Mouse (Mus musculus) CH12.LX (cell line): ENCODE data around the gene Krt83. TPM values are rescaled to one million over a fixed set of nuclear protein-coding genes. Genes with fewer than 3 reads are reported as not detected.
A peak's percentile ranks its signal among the peaks of the same experiment; 100 is the strongest.

Experiments used
- DNase-seq: peaks from one replicate; pipeline ENCODE4 v3.0.0-alpha.2; 2013; ENCODE audit errors: extremely low read depth
- H3K27ac ChIP-seq: 2 replicates; pipeline ENCODE4 v1.5.1; 2012; ENCODE audit warnings: low read depth, mild to moderate bottlenecking, control low read depth, moderate library complexity; ENCODE audit not compliant: insufficient read depth
- H3K27me3 ChIP-seq: replicated peaks from 2 replicates; pipeline ENCODE3; 2012; ENCODE audit warnings: inconsistent platforms
- H3K36me3 ChIP-seq, 2 experiments: replicated peaks in 1 of 2; 2 replicates each; pipeline versions ENCODE3 to v1.6.1; 2012; ENCODE audit warnings: inconsistent platforms in 1 of 2, low read length in 1 of 2, mild to moderate bottlenecking in 1 of 2, mixed read lengths in 1 of 2, moderate library complexity in 1 of 2; ENCODE audit not compliant: control insufficient read depth in 1 of 2, insufficient read depth in 1 of 2
- H3K4me1 ChIP-seq, 2 experiments: 2 replicates each; pipeline ENCODE4 v1.6.1; 2012; ENCODE audit warnings: inconsistent platforms in 1 of 2, moderate library complexity in 1 of 2; ENCODE audit not compliant: insufficient read depth in 2 of 2, control insufficient read depth in 1 of 2
- H3K4me2 ChIP-seq: 2 replicates; pipeline ENCODE4 v1.6.1; 2012; ENCODE audit warnings: low read depth, mild to moderate bottlenecking, control low read depth; ENCODE audit not compliant: poor library complexity, insufficient read depth, severe bottlenecking
- H3K4me3 ChIP-seq, 3 experiments: fragments of 150-350 bp in 1 of 3; sonication (generic) in 1 of 3; replicated peaks in 1 of 3; 2 replicates each; pipeline versions ENCODE3 to v1.5.1; 2011 to 2012; ENCODE audit warnings: low read depth in 2 of 3, low read length in 2 of 3, mild to moderate bottlenecking in 2 of 3, moderate library complexity in 2 of 3, control low read depth in 1 of 3, improper control_type of control experiment in 1 of 3, inconsistent platforms in 1 of 3, mixed read lengths in 1 of 3; ENCODE audit not compliant: poor library complexity in 1 of 3
- H3K79me2 ChIP-seq: replicated peaks from 2 replicates; pipeline ENCODE4 v1.6.1; 2012; ENCODE audit warnings: mild to moderate bottlenecking, moderate library complexity; ENCODE audit not compliant: control insufficient read depth, poor library complexity, insufficient read depth, severe bottlenecking; ENCODE audit errors: extremely low read depth
- H3K9ac ChIP-seq: 2 replicates; pipeline ENCODE4 v1.6.1; 2012; ENCODE audit warnings: low read depth, mild to moderate bottlenecking, control low read depth, moderate library complexity; ENCODE audit not compliant: insufficient read depth
- H3K9me3 ChIP-seq: replicated peaks from 2 replicates; pipeline ENCODE3; 2012; ENCODE audit warnings: low read length, inconsistent platforms, mixed read lengths
- BHLHE40 ChIP-seq: IDR thresholded peaks from 2 replicates; pipeline ENCODE4 v1.6.1; 2011; ENCODE audit warnings: mild to moderate bottlenecking, low read depth, low read length, improper control_type of control experiment
- CHD2 ChIP-seq: IDR thresholded peaks from 2 replicates; pipeline ENCODE4 v1.6.1; 2011; ENCODE audit warnings: low read length, improper control_type of control experiment
- ELF1 ChIP-seq: IDR thresholded peaks from 2 replicates; pipeline ENCODE4 v1.6.1; 2014; ENCODE audit warnings: low read depth, mild to moderate bottlenecking, inconsistent platforms, low read length, improper control_type of control experiment
- ETS1 ChIP-seq: conservative IDR thresholded peaks from 2 replicates; pipeline ENCODE4 v1.6.1; 2012; ENCODE audit warnings: low read depth, mild to moderate bottlenecking, inconsistent platforms, low read length, improper control_type of control experiment, moderate library complexity
- JUND ChIP-seq: conservative IDR thresholded peaks from 2 replicates; pipeline ENCODE4 v1.6.1; 2011; ENCODE audit warnings: low read depth, low read length, improper control_type of control experiment
- KAT2A ChIP-seq: IDR thresholded peaks from 2 replicates; pipeline ENCODE4 v1.6.1; 2012; ENCODE audit warnings: low read length, improper control_type of control experiment, inconsistent platforms; ENCODE audit not compliant: insufficient replicate concordance
- MAX ChIP-seq: IDR thresholded peaks from 2 replicates; pipeline ENCODE4 v1.6.1; 2011; ENCODE audit warnings: low read length, improper control_type of control experiment
- MXI1 ChIP-seq: IDR thresholded peaks from 2 replicates; pipeline ENCODE4 v1.6.1; 2011; ENCODE audit warnings: mild to moderate bottlenecking, low read depth, low read length, improper control_type of control experiment
- MYC ChIP-seq: IDR thresholded peaks from 2 replicates; pipeline ENCODE4 v1.6.1; 2011; ENCODE audit warnings: low read depth, mild to moderate bottlenecking, improper control_type of control experiment, low read length
- NELFE ChIP-seq: IDR thresholded peaks from 2 replicates; pipeline ENCODE4 v1.6.1; 2011; ENCODE audit warnings: low read depth, low read length, improper control_type of control experiment
- RAD21 ChIP-seq: IDR thresholded peaks from 2 replicates; pipeline ENCODE4 v1.6.1; 2011; ENCODE audit warnings: low read depth, mild to moderate bottlenecking, low read length, improper control_type of control experiment, moderate library complexity
- SIN3A ChIP-seq: IDR thresholded peaks from 2 replicates; pipeline ENCODE4 v1.6.1; 2012; ENCODE audit warnings: low read length, improper control_type of control experiment, inconsistent platforms
- SMC3 ChIP-seq: IDR thresholded peaks from 2 replicates; pipeline ENCODE4 v1.6.1; 2011; ENCODE audit warnings: low read depth, low read length, improper control_type of control experiment
- UBTF ChIP-seq: IDR thresholded peaks from 2 replicates; pipeline ENCODE4 v1.6.1; 2012; ENCODE audit warnings: low read depth, mild to moderate bottlenecking, inconsistent platforms, low read length, improper control_type of control experiment, moderate library complexity
- USF1 ChIP-seq: IDR thresholded peaks from 2 replicates; pipeline ENCODE4 v1.6.1; 2014; ENCODE audit warnings: low read depth, mild to moderate bottlenecking, inconsistent platforms, low read length, improper control_type of control experiment
- USF2 ChIP-seq: conservative IDR thresholded peaks from 2 replicates; pipeline ENCODE4 v1.6.1; 2011; ENCODE audit warnings: low read depth, low read length, improper control_type of control experiment
- ZC3H11A ChIP-seq: IDR thresholded peaks from 2 replicates; pipeline ENCODE4 v1.6.1; 2012; ENCODE audit warnings: low read depth, mild to moderate bottlenecking, inconsistent platforms, low read length, improper control_type of control experiment
- ZKSCAN1 ChIP-seq: IDR thresholded peaks from 2 replicates; pipeline ENCODE4 v1.6.1; 2012; ENCODE audit warnings: low read depth, inconsistent platforms, low read length, improper control_type of control experiment, borderline replicate concordance
- ZMIZ1 ChIP-seq: IDR thresholded peaks from 2 replicates; pipeline ENCODE4 v1.6.1; 2012; ENCODE audit warnings: low read depth, mild to moderate bottlenecking, inconsistent platforms, low read length, improper control_type of control experiment
- ZNF384 ChIP-seq: IDR thresholded peaks from 2 replicates; pipeline ENCODE4 v1.6.1; 2012; ENCODE audit warnings: low read depth, low read length, improper control_type of control experiment, inconsistent platforms
- dilution Hi-C: fragments of 300-500 bp; cut with MboI; formaldehyde crosslinking; loops from 2 replicates; pipeline ENCODE4 v1.14.3; 2020; ENCODE audit warnings: low sequenced_read_pairs; ENCODE audit not compliant: extremely low pct_unique_long_range_greater_than_20kb, extremely low pct_ligation_motif_present
- in situ Hi-C: fragments of 300-500 bp; cut with MboI; formaldehyde crosslinking; loops from 3 replicates; pipeline ENCODE4 v1.14.3; 2019; ENCODE audit warnings: low sequenced_read_pairs, low pct_ligation_motif_present, low pct_unique_long_range_greater_than_20kb, mixed read lengths
- polyA plus RNA-seq: library from polyadenylated mRNA; unstranded; fragments of >175 nt; gene quantifications from 2 replicates; pipeline ENCODE4 v1.2.1, GENCODE M21; 2012; ENCODE audit warnings: low read depth; ENCODE audit not compliant: insufficient read length
- total RNA-seq, 2 experiments: library from RNA; depleted of rRNA; stranded (reverse); fragments of 300-350 nt in 1 of 2; fragments of >200 nt in 1 of 2; gene quantifications; 2 replicates each; pipeline ENCODE4 v1.2.3; 2012 to 2014

Gene Krt83
- total and polyA plus RNA-seq, 3 experiments: not detected

- in situ Hi-C loops (no loop called here), dilution Hi-C loops (no loop called here)
- TF ChIP-seq USF2 (no peak), ZNF384 (peak; percentile 57), MXI1 (0 out of 2 replicates have a peak, but pooled peaks have one; percentile 26)
These were observed 18.3 kb downstream of the Krt83 start, which contains the start of gene Krt86 for GRCm38 (mm10) chr15:101472952-101473528. Gene Krt86 (plus strand): TSS chr15:101473478.

GRCm38 (mm10) chr15:101469093-101469492 lies 22.2 kb downstream of the Krt83 start:
- Histone ChIP-seq H3K27ac (no peak overlapping the region), H3K27me3 (peaks cover 79% of the 10 kb centered on the region), H3K9me3 (no peaks in the 10 kb centered on the region), H3K9ac (no peak overlapping the region), H3K79me2 (no peaks in the 10 kb centered on the region), H3K4me1 (no peaks in the 10 kb centered on the region), H3K36me3 (no peaks in the 10 kb centered on the region), H3K4me3 (no peak overlapping the region), H3K4me2 (no peak overlapping the region)
- TF ChIP-seq ELF1: no peak
- no peak for TF ChIP-seq USF1
- no peak for TF ChIP-seq ETS1
- TF ChIP-seq SIN3A: no peak
- TF ChIP-seq ZNF384: no peak
- TF ChIP-seq JUND: no peak
- TF ChIP-seq CHD2: no peak
- no peak for TF ChIP-seq RAD21
- no peak for TF ChIP-seq USF2
- no peak for TF ChIP-seq ZMIZ1
- TF ChIP-seq SMC3: no peak
- no peak for TF ChIP-seq ZC3H11A
- no peak for TF ChIP-seq BHLHE40
- no peak for TF ChIP-seq MAX
- no peak for TF ChIP-seq KAT2A
- TF ChIP-seq MYC: no peak
- no peak for TF ChIP-seq ZKSCAN1
- no peak for TF ChIP-seq UBTF
- no peak for TF ChIP-seq NELFE
- dilution Hi-C loops: no loop called here
- in situ Hi-C loops: no loop called here
- DNase-seq: no peak

More at GRCm38 (mm10) chr15:101472952-101473528, 18.3 kb downstream of the Krt83 start, which contains the start of gene Krt86:
- H3K4me1 ChIP-seq: no peaks in the 10 kb centered on the region
- H3K9me3 ChIP-seq: no peaks in the 10 kb centered on the region
- no peak within 1 kb of the TSS for H3K4me2 ChIP-seq
- no peak within 1 kb of the TSS for H3K9ac ChIP-seq
- peak; percentile 39 for DNase-seq
- H3K36me3 ChIP-seq: no peaks in the 10 kb centered on the region
- H3K4me3 ChIP-seq: no peak within 1 kb of the TSS
- no peak within 1 kb of the TSS for H3K27ac ChIP-seq
- no peaks in the 10 kb centered on the region for H3K79me2 ChIP-seq
- H3K27me3 ChIP-seq: peaks cover 76% of the 10 kb centered on the region
